ENCODE assay signal across 18 mouse cellular contexts in the genomic region with DNA sequence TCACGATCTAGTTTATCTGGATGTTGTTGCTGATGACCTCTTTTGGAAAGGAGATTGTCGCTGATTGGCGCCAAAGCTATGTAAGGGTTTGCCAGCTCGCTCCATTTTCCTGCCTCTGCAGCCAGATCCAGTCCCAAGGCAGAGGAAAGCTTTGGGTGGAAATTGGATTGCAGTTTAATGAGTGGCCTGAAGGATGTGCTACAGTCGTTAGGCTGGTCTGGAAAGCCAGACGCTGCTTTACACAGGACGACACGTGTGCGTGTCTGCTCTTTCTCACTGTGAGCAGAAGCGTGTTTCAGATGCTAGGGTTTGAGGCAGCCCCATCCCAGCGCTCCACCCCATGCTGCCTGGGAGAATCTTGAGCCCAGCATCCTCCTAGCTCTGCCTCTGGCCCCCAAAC. TPM values are rescaled to one million over a fixed set of nuclear protein-coding genes. Genes with fewer than 3 reads are reported as not detected.
DNase-seq lines count a peak whose midpoint lies in the region; ATAC-seq and TF ChIP-seq lines count a peak whose summit lies in the region.
"Had no signal": no experiment of that assay in that cellular context is flagged by ENCODE, and none has a peak within 500 bp of the region (broad histone marks: within the 10 kb centered on the region; RNA-seq: fewer than 3 reads in every experiment).

No protein-coding gene starts in this region.

- H3K4me2 ChIP-seq in liver, embryonic 12.5 days, result no peak overlapping the region
- H3K4me2 ChIP-seq: embryonic facial prominence, embryonic 13.5 days; limb, embryonic 15.5 days; neural tube, embryonic 12.5 days had no signal

- H3K79me2 ChIP-seq in liver, adult 2 months (ENCODE audit: control insufficient read depth, insufficient read depth, low read length), result no peaks in the 10 kb centered on the region

- no peaks in the 10 kb centered on the region for H3K9me3 ChIP-seq in liver, embryonic 12.5 days (replicated peaks)
- H3K9me3 ChIP-seq: embryonic facial prominence, embryonic 13.5 days; limb, embryonic 15.5 days; neural tube, embryonic 12.5 days had no signal

- no peak for ATAC-seq in liver, embryonic 12.5 days

- intact Hi-C loops in gastrocnemius, adult 2 months (cut with DNase I), result no loop called here

- TF ChIP-seq POLR2A in liver, adult 2 months (IDR thresholded peaks at IDR 0.05; ENCODE audit: extremely low read depth, insufficient read depth, low read length), result no peak

- 47% methylated on average over 11 of the region's 11 CpGs for WGBS in liver, adult 2 months
- 51% methylated on average over 11 of the region's 11 CpGs for WGBS in liver, embryonic 12.5 days (ENCODE audit: insufficient replicate concordance)

- H3K4me1 ChIP-seq in liver, adult 2 months (ENCODE audit: control insufficient read depth, insufficient read depth, low read length), result no peaks in the 10 kb centered on the region
- H3K4me1 ChIP-seq in liver, embryonic 12.5 days, result peaks cover 19% of the 10 kb centered on the region
- H3K4me1 ChIP-seq: limb, embryonic 15.5 days had no signal

- H3K27me3 ChIP-seq in liver, adult 2 months (ENCODE audit: control insufficient read depth, insufficient read depth, low read length), result no peaks in the 10 kb centered on the region
- 0 out of 2 replicates have a peak, but pooled peaks cover 17% of the 10 kb centered on the region for H3K27me3 ChIP-seq in liver, embryonic 12.5 days (replicated peaks)
- H3K27me3 ChIP-seq: CH12.LX had no signal

- no peak overlapping the region for H3K4me3 ChIP-seq in gastrocnemius, adult 2 months
- H3K4me3 ChIP-seq in liver, adult 2 months (ENCODE audit: insufficient read depth, low read depth, low read length), result no peak overlapping the region
- H3K4me3 ChIP-seq in liver, embryonic 12.5 days, result no peak overlapping the region
- H3K4me3 ChIP-seq: embryonic facial prominence, embryonic 13.5 days; limb, embryonic 15.5 days; neural tube, embryonic 12.5 days had no signal

- H3K36me3 ChIP-seq in liver, adult 2 months (ENCODE audit: control insufficient read depth, insufficient read depth, low read length), result no peaks in the 10 kb centered on the region
- no peaks in the 10 kb centered on the region for H3K36me3 ChIP-seq in liver, embryonic 12.5 days
- H3K36me3 ChIP-seq: embryonic facial prominence, embryonic 13.5 days; limb, embryonic 15.5 days; neural tube, embryonic 12.5 days had no signal

- peak; percentile 8; the same call in 1 of the 2 replicates for TF ChIP-seq CTCF in gastrocnemius, adult 2 months (IDR thresholded peaks at IDR 0.05)
- 0 out of 2 replicates have a peak, but pooled peaks have one; percentile 20 for TF ChIP-seq CTCF in liver, adult 2 months (IDR thresholded peaks at IDR 0.05; ENCODE audit: low read depth, low read length)

- no peak overlapping the region for H3K27ac ChIP-seq in gastrocnemius, adult 2 months
- H3K27ac ChIP-seq in liver, adult 2 months (replicated peaks; ENCODE audit: insufficient read depth, low read depth, low read length), result peak overlapping the region; percentile 48
- H3K27ac ChIP-seq in liver, embryonic 12.5 days, result no peak overlapping the region
- H3K27ac ChIP-seq: embryonic facial prominence, embryonic 13.5 days; limb, embryonic 15.5 days; neural tube, embryonic 12.5 days had no signal

- no peak for DNase-seq in gastrocnemius, adult 2 months
- DNase-seq in gastrocnemius, postnatal 25 days, result no peak
- DNase-seq in liver, adult 2 months (ENCODE audit: extremely low read depth, low read depth, low spot score), result no peak
- peak; percentile 66 for DNase-seq in MN1 (ENCODE audit: low spot score)
- peak; percentile 54 for DNase-seq in embryo, embryonic 10.5 days (ENCODE audit: low spot score)
- DNase-seq in urinary bladder, postnatal 10 days (ENCODE audit: low spot score), result no peak
- no peak for DNase-seq in urinary bladder, adult 18-20 months (ENCODE audit: low spot score in 2 of 2)
- DNase-seq: heart, postnatal 10 days; right cerebral cortex, postnatal 14 days had no signal

- H3K9ac ChIP-seq in liver, adult 2 months (ENCODE audit: low read depth, low read length), result no peak overlapping the region
- no peak overlapping the region for H3K9ac ChIP-seq in liver, embryonic 12.5 days
- H3K9ac ChIP-seq: embryonic facial prominence, embryonic 13.5 days; limb, embryonic 15.5 days; neural tube, embryonic 12.5 days had no signal

RNA-seq across cellular contexts. Expression of gene Gm6588, which starts 42.3 kb away (rescaled TPM):
- total RNA-seq in gastrocnemius, adult 2 months (2021), result not detected
- total RNA-seq in gastrocnemius, postnatal 25 days (2021), result not detected
- not detected in 2 replicates for total RNA-seq in liver, adult 2 months (2014; rRNA removed)
- not detected in 2 replicates for polyA plus RNA-seq in liver, adult 2 months (2012; rRNA removed)
- polyA plus RNA-seq in liver, embryonic 12.5 days (2016; fragmentation: Nextera tagmentation; extraction: Ambion mirVana), result not detected in 2 replicates
- total RNA-seq: CH12.LX; gastrocnemius, adult 8-10 months; heart, postnatal 10 days; layer of hippocampus, postnatal 25 days; megakaryocyte progenitor cell, adult 5-6 weeks had no signal
- polyA plus RNA-seq: kidney, embryonic 14.5 days had no signal

Comparison
In these comparisons a context has a peak if more than half of its experiments do, and no peak if none do; other contexts are left out.
1. DNase-seq: peak in MN1 (single experiment) and embryo, embryonic 10.5 days (single experiment); none in gastrocnemius, adult 2 months (single experiment), gastrocnemius, postnatal 25 days (single experiment), liver, adult 2 months (single experiment), urinary bladder, postnatal 10 days (single experiment) and urinary bladder, adult 18-20 months (0 of 2).